Mouse (Mus musculus) cerebellum, adult 2 months (tissue): ENCODE data around the gene Vtcn1. TPM values are rescaled to one million over a fixed set of nuclear protein-coding genes. Genes with fewer than 3 reads are reported as not detected.

ENCODE experiments used
- DNase-seq, 2 experiments: peaks; one replicate each; pipeline ENCODE4 v3.0.0; 2021
- H3K27ac ChIP-seq: fragments of 200-500 bp; 2 replicates; pipeline ENCODE4 v1.5.1; 2012; ENCODE audit warnings: low read length, control low read depth, inconsistent platforms; ENCODE audit not compliant: insufficient read depth
- H3K27me3 ChIP-seq: fragments of 200-500 bp; 2 replicates; pipeline ENCODE4 v1.6.1; 2012; ENCODE audit warnings: inconsistent platforms, mild to moderate bottlenecking, low read length, moderate library complexity; ENCODE audit not compliant: control insufficient read depth, insufficient read depth
- H3K4me1 ChIP-seq: fragments of 200-500 bp; 2 replicates; pipeline ENCODE4 v1.6.1; 2011; ENCODE audit warnings: low read length; ENCODE audit not compliant: control insufficient read depth, insufficient read depth
- H3K4me3 ChIP-seq: fragments of 200-500 bp; replicated peaks from 2 replicates; pipeline ENCODE3; 2011; ENCODE audit warnings: mild to moderate bottlenecking, low read depth, low read length, control low read depth; ENCODE audit not compliant: insufficient read depth
- CTCF ChIP-seq: fragments of 200-500 bp; IDR thresholded peaks from 2 replicates; pipeline ENCODE4 v1.5.1; 2011; ENCODE audit warnings: low read depth, mild to moderate bottlenecking, control low read depth, low read length, moderate library complexity, borderline replicate concordance; ENCODE audit not compliant: insufficient read depth
- POLR2A ChIP-seq: fragments of 200-500 bp; IDR thresholded peaks from 2 replicates; pipeline ENCODE4 v1.6.1; 2011; ENCODE audit warnings: low read length, control low read depth, borderline replicate concordance; ENCODE audit not compliant: insufficient read depth
- WGBS: fragments of 180-500 bp; shearing (Covaris S2); methylation state at CpG from one replicate; pipeline ENCODE4 v1.1.7; 2018; 5-methylcytosine and 5-hydroxymethylcytosine counted together
- polyA plus RNA-seq: library from polyadenylated mRNA; depleted of rRNA; stranded (reverse); fragments of >200 nt; gene quantifications from 2 replicates; pipeline ENCODE4 v1.2.3, GENCODE M21; 2012

Gene Vtcn1
- polyA plus RNA-seq, 1 experiment = 0.03 TPM

GRCm38 (mm10) chr3:100916844-100917243 lies 91.6 kb downstream of the Vtcn1 start:
- Histone ChIP-seq H3K4me1 (no peaks in the 10 kb centered on the region), H3K27ac (no peak overlapping the region), H3K4me3 (no peak overlapping the region), H3K27me3 (no peaks in the 10 kb centered on the region)
- WGBS = 8% methylated on average over 7 of the region's 7 CpGs
- peak in 1 of 2 experiments; percentile 35 for DNase-seq
- no peak for TF ChIP-seq POLR2A
- peak; percentile 21; the same call in 1 of the 2 replicates for TF ChIP-seq CTCF

DNA sequence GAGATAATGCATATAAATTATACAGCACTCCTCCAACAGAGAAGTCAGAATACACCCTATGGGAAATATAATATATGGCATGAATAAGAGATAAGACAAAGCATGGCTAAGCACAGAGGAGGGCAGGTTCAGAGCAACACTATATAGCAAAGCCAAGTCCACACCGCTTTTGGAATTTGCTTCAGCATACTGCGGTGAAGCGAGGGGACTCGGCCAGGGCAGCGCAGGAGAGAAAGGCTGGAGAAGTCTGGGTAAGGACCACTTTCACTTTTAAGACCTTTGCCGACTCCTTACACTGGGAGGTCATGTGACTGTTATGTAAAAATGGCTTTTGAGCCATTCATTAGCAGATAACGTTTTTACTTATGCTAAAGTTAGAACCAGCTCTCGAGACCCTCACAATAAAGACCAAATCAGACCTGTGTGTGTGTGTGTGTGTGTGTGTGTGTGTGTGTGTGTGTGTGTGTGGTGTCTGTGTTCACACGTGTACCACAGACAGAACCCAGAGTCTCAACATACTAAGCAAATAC lies 95.4 kb downstream of the Vtcn1 start:
- TF ChIP-seq POLR2A (no peak), CTCF (no peak)
- H3K4me1 ChIP-seq = peaks cover 4% of the 10 kb centered on the region; the same call in 1 of the 2 replicates
- no peak overlapping the region for H3K4me3 ChIP-seq
- DNase-seq = no peak
- WGBS = 83% methylated on average over 9 of the region's 9 CpGs
- H3K27me3 ChIP-seq = no peaks in the 10 kb centered on the region
- no peak overlapping the region for H3K27ac ChIP-seq

DNA sequence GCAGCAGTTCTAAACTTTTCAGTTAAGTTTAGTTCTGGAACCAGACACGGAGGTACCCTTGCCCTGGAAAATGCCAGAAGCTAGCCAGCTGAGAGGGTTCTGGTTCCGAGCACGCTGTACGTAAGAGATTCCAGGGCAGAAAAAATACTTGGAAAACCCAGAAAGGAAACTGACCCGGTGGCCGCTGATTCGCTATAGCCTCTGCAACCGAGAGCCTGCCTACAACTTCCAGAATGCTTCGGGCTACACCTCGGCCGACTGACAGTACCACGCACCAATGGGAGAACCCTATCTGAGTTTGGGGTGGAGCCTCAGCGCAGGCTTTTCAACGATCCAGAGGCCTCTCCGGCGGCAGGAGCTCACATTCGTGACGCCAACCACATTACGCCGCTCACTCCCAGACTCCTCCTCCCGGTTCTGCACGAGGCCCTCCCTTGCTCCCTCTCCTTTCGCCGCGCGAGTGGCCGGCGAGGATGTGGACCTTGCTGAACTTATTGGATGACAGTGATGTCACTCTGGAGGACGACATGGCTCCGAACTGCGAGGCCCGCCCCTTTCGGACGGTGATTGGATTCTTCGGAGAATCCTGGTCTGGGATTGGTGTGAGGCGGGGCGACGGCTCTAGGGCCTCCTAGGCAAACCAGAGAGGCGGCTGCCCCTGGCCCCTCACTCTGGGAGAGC lies 96.7 kb downstream of the Vtcn1 start, which contains the start of gene Trim45:
Gene Trim45 (plus strand): TSS at position 378 of the 681 bp plus-strand sequence.
- TF ChIP-seq CTCF = no peak
- peak; percentile 69 for TF ChIP-seq POLR2A
- under 1% methylated on average over 39 of the region's 39 CpGs for whole genome bisulfite sequencing
- peaks cover 4% of the 10 kb centered on the region; the same call in 1 of the 2 replicates for H3K4me1 ChIP-seq

GRCm38 (mm10) chr3:100922506-100923375 lies 97.5 kb downstream of the Vtcn1 start:
- Histone ChIP-seq H3K4me1 (peaks cover 4% of the 10 kb centered on the region; the same call in 1 of the 2 replicates), H3K4me3 (peak overlapping the region; percentile 58), H3K27ac (no peak overlapping the region), H3K27me3 (no peaks in the 10 kb centered on the region)
- WGBS = 25% methylated on average over 28 of the region's 28 CpGs
- no peak for TF ChIP-seq POLR2A
- TF ChIP-seq CTCF = no peak
- peak; percentile 16 to 30 for DNase-seq

More for the DNA sequence above, 96.7 kb downstream of the Vtcn1 start, which contains the start of gene Trim45:
- DNase-seq = peak; percentile 100
- H3K27ac ChIP-seq = no peak within 1 kb of the TSS
- peak within 1 kb of the TSS; percentile 58 for H3K4me3 ChIP-seq
- no peaks in the 10 kb centered on the region for H3K27me3 ChIP-seq

GRCm38 (mm10) chr3:100924065-100924732 lies 98.9 kb downstream of the Vtcn1 start:
- Histone ChIP-seq H3K4me1 (peaks cover 4% of the 10 kb centered on the region; the same call in 1 of the 2 replicates), H3K27ac (no peak overlapping the region), H3K4me3 (no peak overlapping the region), H3K27me3 (no peaks in the 10 kb centered on the region)
- no peak for DNase-seq
- TF ChIP-seq CTCF (no peak), POLR2A (no peak)
- WGBS = 49% methylated on average over 6 of the region's 6 CpGs

DNA sequence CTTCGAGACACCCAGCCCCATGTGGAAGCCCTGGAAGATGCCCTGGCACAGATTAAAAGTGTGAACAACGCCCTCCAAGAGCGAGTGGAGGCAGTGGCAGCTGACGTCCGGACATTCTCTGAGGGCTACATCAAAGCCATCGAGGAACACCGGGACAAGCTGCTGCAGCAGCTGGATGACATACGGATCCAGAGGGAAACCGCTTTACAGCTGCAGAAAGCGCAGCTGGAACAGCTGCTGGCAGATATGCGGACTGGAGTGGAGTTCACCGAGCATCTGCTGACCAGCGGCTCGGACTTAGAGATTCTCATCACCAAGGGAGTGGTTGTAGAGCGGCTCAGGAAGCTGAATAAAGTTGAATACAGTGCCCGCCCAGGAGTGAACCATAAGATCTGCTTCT lies 99.9 kb downstream of the Vtcn1 start:
- Histone ChIP-seq H3K4me3 (no peak overlapping the region), H3K4me1 (peaks cover 4% of the 10 kb centered on the region; the same call in 1 of the 2 replicates), H3K27ac (no peak overlapping the region), H3K27me3 (no peaks in the 10 kb centered on the region)
- TF ChIP-seq CTCF = no peak
- TF ChIP-seq POLR2A = no peak
- WGBS = 80% methylated on average over 16 of the region's 16 CpGs
- DNase-seq = no peak
